Mouse (Mus musculus) stomach, embryonic 14.5 days (tissue): ENCODE measurements around the gene Hapln2. TPM values are rescaled to one million over a fixed set of nuclear protein-coding genes. Genes with fewer than 3 reads are reported as not detected.
A peak's percentile ranks its signal among the peaks of the same experiment; 100 is the strongest.

ENCODE experiments used
- ATAC-seq: fragments of 200-750 bp; cut with Nextera tagmentation; 2 replicates; pipeline ENCODE4 v1.8.0; 2017; ENCODE audit warnings: low read depth, moderate TSS enrichment; ENCODE audit not compliant: insufficient number of reproducible peaks, insufficient read depth, low FRiP score
- H3K27ac ChIP-seq: fragments of 300-500 bp; sonication (generic); 2 replicates; pipeline ENCODE4 v1.5.1; 2014; ENCODE audit warnings: mild to moderate bottlenecking, low read length, moderate library complexity, mixed read lengths
- H3K27me3 ChIP-seq: fragments of 300-500 bp; sonication (generic); 2 replicates; pipeline ENCODE4 v1.6.1; 2014; ENCODE audit warnings: low read length, control low read depth, mixed read lengths; ENCODE audit not compliant: control insufficient read depth, insufficient read depth
- H3K36me3 ChIP-seq: fragments of 300-500 bp; sonication (generic); 2 replicates; pipeline ENCODE4 v1.6.1; 2014; ENCODE audit warnings: mild to moderate bottlenecking, control low read depth, low read length, moderate library complexity, mixed read lengths; ENCODE audit not compliant: control insufficient read depth, insufficient read depth
- H3K4me1 ChIP-seq: fragments of 300-500 bp; sonication (generic); 2 replicates; pipeline ENCODE4 v1.6.1; 2014; ENCODE audit warnings: low read length, control low read depth, mixed read lengths; ENCODE audit not compliant: control insufficient read depth, insufficient read depth
- H3K4me2 ChIP-seq: fragments of 300-500 bp; sonication (generic); replicated peaks from 2 replicates; pipeline ENCODE4 v1.6.1; 2014; ENCODE audit warnings: low read depth, low read length, control low read depth
- H3K4me3 ChIP-seq: fragments of 300-500 bp; sonication (generic); 2 replicates; pipeline ENCODE4 v1.5.1; 2014; ENCODE audit warnings: low read depth, low read length, control low read depth
- H3K9ac ChIP-seq: fragments of 300-500 bp; sonication (generic); replicated peaks from 2 replicates; pipeline ENCODE4 v1.6.1; 2014; ENCODE audit warnings: low read depth, mild to moderate bottlenecking, control low read depth, low read length, moderate library complexity, mixed read lengths
- H3K9me3 ChIP-seq: fragments of 300-500 bp; sonication (generic); 2 replicates; pipeline ENCODE4 v1.6.1; 2016; ENCODE audit warnings: low read depth, low read length, control low read depth; ENCODE audit not compliant: control insufficient read depth
- WGBS: fragments of 180-500 bp; shearing (Covaris S2); extraction: QIAGEN DNeasy Blood & Tissue Kit; methylation state at CpG from one replicate; pipeline ENCODE4 v1.1.7; 2014; 5-methylcytosine and 5-hydroxymethylcytosine counted together
- polyA plus RNA-seq: library from polyadenylated mRNA; unstranded; fragments of >200 nt; fragmentation: Nextera tagmentation; extraction: Ambion mirVana; gene quantifications from 2 replicates; pipeline ENCODE4 v1.2.1, GENCODE M21; 2014

Hapln2 gene
- polyA plus RNA-seq, 1 experiment from 2014 or later: 0.26 TPM

DNA sequence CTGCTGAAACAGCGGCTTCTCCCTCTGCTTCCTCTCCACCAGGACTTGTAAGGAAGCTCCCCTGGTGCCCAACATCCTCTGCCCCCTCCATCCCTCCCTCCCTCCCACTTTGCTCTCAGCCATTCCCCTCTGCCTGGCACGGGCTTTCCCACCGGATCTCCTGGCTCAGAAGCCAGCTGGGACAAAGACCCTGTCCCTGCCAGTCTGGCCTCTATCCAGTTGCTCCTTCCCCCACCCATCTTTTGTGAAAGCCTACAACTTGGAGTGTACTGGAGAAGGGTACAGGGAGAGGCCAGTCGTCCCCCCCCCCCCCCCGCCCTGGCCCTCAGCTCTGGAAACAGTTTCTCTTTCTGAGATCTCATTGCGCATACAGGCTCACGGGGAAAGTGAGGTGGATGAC is 28.6 kb downstream of the Hapln2 start:
- WGBS: 4% methylated on average over 7 of the region's 7 CpGs
- Histone ChIP-seq H3K9me3 (no peaks in the 10 kb centered on the region), H3K36me3 (no peaks in the 10 kb centered on the region), H3K4me1 (no peaks in the 10 kb centered on the region), H3K4me2 (no peak overlapping the region), H3K27me3 (peaks cover 91% of the 10 kb centered on the region), H3K9ac (no peak overlapping the region), H3K27ac (no peak overlapping the region), H3K4me3 (no peak overlapping the region)
- no peak for ATAC-seq

DNA sequence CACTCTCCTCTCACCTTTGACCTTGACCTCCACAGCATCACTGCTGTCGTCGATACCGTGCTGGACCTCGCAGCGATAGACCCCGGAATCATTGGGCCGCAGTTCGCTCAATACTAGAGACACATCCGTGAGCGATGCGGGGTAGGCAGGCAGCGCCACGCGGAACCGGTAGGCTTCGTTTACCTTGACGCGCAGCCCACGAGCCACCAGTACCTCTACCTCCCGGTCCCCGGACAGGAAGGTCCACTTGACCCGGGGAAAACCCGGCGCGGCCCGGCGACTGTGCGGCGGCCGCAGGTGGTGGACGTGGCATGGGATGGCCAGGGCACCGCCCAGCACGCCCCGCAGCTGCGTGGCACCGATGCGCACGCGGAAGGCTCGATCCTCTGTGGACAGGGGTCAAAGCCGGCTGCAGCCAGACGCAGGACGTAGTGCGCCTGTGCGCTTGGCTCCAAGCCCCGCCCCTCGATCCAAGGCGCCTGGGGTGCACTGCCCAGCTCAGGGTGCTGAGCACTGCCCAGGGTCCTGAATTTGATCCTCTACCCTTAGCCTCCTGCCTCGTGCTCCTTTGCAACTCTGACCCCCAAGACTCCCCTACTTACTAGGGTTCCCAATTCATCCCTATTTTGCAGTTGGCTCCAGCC is 30.3 kb downstream of the Hapln2 start:
- Histone ChIP-seq H3K36me3 (no peaks in the 10 kb centered on the region), H3K4me3 (peak overlapping the region; percentile 22), H3K9ac (no peak overlapping the region), H3K4me1 (no peaks in the 10 kb centered on the region), H3K27ac (no peak overlapping the region), H3K27me3 (peaks cover 86% of the 10 kb centered on the region), H3K9me3 (no peaks in the 10 kb centered on the region), H3K4me2 (peak overlapping the region; percentile 40)
- WGBS: 2% methylated on average over 43 of the region's 49 CpGs
- no peak for ATAC-seq

DNA sequence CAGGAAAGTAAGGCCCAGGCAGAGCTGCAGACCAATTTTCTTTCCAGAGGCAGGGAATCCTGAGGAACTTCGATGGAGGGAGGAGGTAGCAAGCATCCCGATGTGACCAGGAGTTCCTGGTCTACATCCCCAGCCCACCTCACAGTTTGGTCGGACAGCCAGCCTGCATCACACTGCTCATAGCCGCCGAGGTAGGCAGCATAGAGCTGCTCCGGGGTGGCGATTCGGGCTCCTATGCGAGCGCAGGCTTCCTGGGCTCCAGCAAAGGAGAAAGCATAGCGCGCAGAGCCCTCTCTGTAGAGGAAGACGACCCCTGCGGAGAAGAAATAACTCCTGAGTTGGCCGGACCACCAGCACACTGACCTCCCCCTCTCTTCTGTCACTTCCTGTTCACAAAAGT is 31.0 kb downstream of the Hapln2 start:
- H3K9ac ChIP-seq: no peak overlapping the region
- peaks cover 80% of the 10 kb centered on the region for H3K27me3 ChIP-seq
- H3K4me2 ChIP-seq: no peak overlapping the region
- H3K36me3 ChIP-seq: no peaks in the 10 kb centered on the region
- H3K9me3 ChIP-seq: no peaks in the 10 kb centered on the region
- WGBS: 1% methylated on average over 15 of the region's 15 CpGs
- ATAC-seq: no peak
- H3K4me3 ChIP-seq: 0 out of 2 replicates have a peak overlapping the region, but pooled peaks have one; percentile 22
- H3K27ac ChIP-seq: no peak overlapping the region
- H3K4me1 ChIP-seq: no peaks in the 10 kb centered on the region

DNA sequence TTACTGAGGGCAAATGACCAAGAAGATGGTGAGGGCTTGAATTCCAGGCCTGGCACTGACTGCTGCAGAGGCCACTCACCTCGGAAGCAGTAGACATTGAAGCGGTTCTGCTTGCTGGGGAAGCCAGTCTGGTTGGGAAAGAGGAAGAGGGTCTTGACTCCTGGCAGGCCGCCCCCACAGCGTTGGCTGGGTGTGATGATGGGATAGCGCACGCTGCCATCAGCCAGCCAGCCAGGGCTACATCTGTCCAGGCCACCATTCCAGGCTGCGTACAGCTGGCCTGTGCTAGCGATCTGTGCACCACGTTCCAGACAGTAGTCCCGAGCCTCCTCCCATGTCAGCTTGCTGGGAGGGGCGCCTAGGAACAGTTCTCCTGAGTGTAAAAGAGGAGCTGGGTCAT is 32.1 kb downstream of the Hapln2 start:
- H3K27ac ChIP-seq: no peak overlapping the region
- 34% methylated on average over 11 of the region's 11 CpGs for WGBS
- no peak overlapping the region for H3K4me2 ChIP-seq
- no peak for ATAC-seq
- H3K9ac ChIP-seq: no peak overlapping the region
- no peaks in the 10 kb centered on the region for H3K36me3 ChIP-seq
- H3K27me3 ChIP-seq: peaks cover 72% of the 10 kb centered on the region
- no peak overlapping the region for H3K4me3 ChIP-seq
- H3K9me3 ChIP-seq: no peaks in the 10 kb centered on the region
- no peaks in the 10 kb centered on the region for H3K4me1 ChIP-seq

DNA sequence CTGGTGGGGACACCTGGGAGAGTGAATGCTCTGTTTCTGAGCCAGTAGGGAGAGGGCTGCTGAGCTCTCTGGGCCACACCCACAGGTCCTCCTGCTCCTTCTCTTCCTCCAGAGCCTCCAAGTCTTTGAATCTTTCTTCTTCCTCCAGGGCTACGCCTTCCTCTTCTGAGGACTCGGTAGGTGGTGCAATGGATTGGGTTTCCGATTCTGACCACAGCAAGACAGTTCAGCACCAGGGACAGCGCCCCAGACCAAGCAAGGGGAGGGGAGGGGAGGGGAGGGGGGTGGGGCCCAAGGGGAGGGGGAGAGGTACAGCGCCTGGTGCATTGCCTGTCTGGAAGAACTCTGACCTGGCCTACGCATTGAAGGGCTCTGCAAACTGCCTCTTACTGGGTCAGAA is 33.9 kb downstream of the Hapln2 start:
- H3K27ac ChIP-seq: no peak overlapping the region
- H3K27me3 ChIP-seq: peaks cover 63% of the 10 kb centered on the region
- no peaks in the 10 kb centered on the region for H3K9me3 ChIP-seq
- no peak overlapping the region for H3K4me2 ChIP-seq
- no peaks in the 10 kb centered on the region for H3K36me3 ChIP-seq
- peaks cover under 1% of the 10 kb centered on the region; the same call in 1 of the 2 replicates for H3K4me1 ChIP-seq
- H3K9ac ChIP-seq: no peak overlapping the region
- no peak for ATAC-seq
- H3K4me3 ChIP-seq: no peak overlapping the region
- 1% methylated on average over 6 of the region's 6 CpGs for WGBS

DNA sequence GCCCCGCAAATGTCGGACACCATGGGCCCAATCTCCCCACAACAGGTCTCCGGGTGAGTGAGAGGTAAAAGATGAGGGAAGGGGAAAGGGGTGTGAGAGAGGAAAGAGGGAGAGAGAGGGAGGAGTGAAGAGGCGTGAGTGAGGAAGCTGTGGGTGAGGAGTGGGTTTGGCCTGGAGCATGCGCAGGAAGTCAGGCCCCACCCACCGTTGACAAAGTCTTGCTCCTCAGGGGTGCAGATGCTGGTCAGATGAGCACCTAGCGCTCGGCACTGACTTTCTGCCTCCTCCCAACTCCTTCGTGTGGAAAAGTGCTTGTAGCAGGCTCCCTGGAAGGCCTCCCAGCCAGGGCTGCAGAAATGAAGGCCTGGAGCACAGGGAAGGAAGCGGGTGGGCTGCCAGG is 37.4 kb downstream of the Hapln2 start:
- Histone ChIP-seq H3K27ac (no peak overlapping the region), H3K9me3 (no peaks in the 10 kb centered on the region), H3K4me3 (no peak overlapping the region), H3K4me2 (no peak overlapping the region), H3K36me3 (no peaks in the 10 kb centered on the region), H3K27me3 (peaks cover 28% of the 10 kb centered on the region), H3K9ac (no peak overlapping the region), H3K4me1 (peaks cover 25% of the 10 kb centered on the region)
- WGBS: 29% methylated on average over 10 of the region's 10 CpGs
- no peak for ATAC-seq

DNA sequence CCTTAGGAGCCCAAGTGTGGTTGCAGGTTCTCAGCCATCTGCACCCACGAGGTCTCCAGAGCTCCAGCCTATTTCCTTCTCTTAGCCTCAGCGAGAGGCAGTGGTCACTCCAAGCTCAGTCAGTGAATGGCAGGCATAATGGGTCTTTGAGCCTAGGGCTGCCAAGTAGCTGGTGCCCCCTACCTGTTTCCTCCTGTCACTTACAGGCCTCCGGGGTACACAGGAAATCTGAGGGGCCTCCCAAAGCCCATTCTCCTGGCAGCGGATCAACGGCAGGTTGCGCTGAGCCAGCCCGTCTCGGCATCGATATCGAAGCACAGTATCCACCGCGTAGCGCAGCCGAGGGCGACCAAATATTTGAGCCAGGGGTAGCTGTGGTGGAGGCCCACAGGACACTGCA is 39.3 kb downstream of the Hapln2 start:
- no peaks in the 10 kb centered on the region for H3K36me3 ChIP-seq
- no peaks in the 10 kb centered on the region for H3K9me3 ChIP-seq
- ATAC-seq: no peak
- H3K9ac ChIP-seq: no peak overlapping the region
- H3K4me2 ChIP-seq: peak overlapping the region; percentile 69
- H3K27ac ChIP-seq: no peak overlapping the region
- H3K4me1 ChIP-seq: peaks cover 39% of the 10 kb centered on the region
- 10% methylated on average over 15 of the region's 15 CpGs for WGBS
- H3K27me3 ChIP-seq: peaks cover 11% of the 10 kb centered on the region
- H3K4me3 ChIP-seq: peak overlapping the region; percentile 27

DNA sequence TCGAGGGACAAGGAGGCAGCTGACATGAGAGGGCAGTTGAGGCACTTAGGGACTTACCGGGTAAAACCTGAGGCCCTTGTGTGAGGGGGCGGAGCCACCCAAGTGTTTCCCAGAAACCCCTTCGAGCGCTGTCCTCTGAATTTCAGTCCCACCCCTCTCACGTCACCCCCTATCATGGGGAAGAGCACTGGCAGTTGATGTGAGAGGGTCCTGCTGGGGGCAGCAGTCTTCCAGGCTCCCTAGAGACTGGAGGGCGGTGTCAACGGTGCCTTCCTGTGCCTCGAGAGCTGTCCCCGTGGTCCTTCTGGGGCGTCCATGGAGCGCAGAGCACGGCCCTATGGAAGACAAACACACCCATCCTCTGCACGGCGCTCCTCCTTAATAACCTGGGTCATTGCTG is 39.8 kb downstream of the Hapln2 start:
- ATAC-seq: peak; percentile 43; the same call in 1 of the 2 replicates
- Histone ChIP-seq H3K4me3 (peak overlapping the region; percentile 27), H3K4me2 (peak overlapping the region; percentile 69), H3K27ac (no peak overlapping the region), H3K9me3 (no peaks in the 10 kb centered on the region), H3K4me1 (peaks cover 43% of the 10 kb centered on the region), H3K27me3 (peaks cover 9% of the 10 kb centered on the region; the same call in 1 of the 2 replicates), H3K9ac (no peak overlapping the region; the same call in 1 of the 2 replicates), H3K36me3 (no peaks in the 10 kb centered on the region)
- 1% methylated on average over 15 of the region's 15 CpGs for WGBS

DNA sequence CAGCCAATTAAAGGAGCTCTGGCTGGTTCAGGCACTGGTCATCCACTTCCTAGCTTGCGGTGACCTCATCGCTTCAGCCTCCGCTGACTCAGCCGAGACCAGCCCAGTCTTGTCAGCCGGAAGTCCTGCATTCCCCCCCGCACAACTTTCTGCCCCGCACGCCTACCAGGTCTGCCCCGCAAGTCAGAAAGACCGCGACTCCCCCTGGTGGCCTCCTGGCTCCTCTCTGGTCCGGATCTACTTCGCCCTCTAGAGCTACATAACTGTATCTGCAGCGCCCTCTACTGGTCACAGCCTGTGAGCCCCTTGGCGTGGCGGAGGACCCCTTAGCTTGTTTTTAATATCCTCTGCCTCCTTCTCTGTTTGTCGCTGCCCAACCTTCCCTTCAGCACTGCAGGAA is 40.5 kb downstream of the Hapln2 start:
- Histone ChIP-seq H3K4me3 (peak overlapping the region; percentile 27), H3K27me3 (peaks cover 9% of the 10 kb centered on the region; the same call in 1 of the 2 replicates), H3K36me3 (no peaks in the 10 kb centered on the region), H3K4me2 (peak overlapping the region; percentile 69), H3K9ac (no peak overlapping the region), H3K27ac (peak overlapping the region; percentile 61; the same call in 1 of the 2 replicates), H3K4me1 (peaks cover 51% of the 10 kb centered on the region), H3K9me3 (no peaks in the 10 kb centered on the region)
- peak; percentile 68 for ATAC-seq
- under 1% methylated on average over 17 of the region's 17 CpGs for WGBS
